Mouse (Mus musculus) megakaryocyte, embryonic 14.5 days (primary cell): ENCODE data around the gene Tmem140.

Source experiments
- FLI1 ChIP-seq: IDR thresholded peaks from 2 replicates; pipeline ENCODE4 v1.6.1; 2012; ENCODE audit warnings: low read length, inconsistent platforms, mixed read lengths
- GATA1 ChIP-seq: IDR thresholded peaks from 3 replicates; pipeline ENCODE4 v1.6.1; 2012; ENCODE audit warnings: mixed read lengths, low read length, inconsistent platforms, borderline replicate concordance

DNA sequence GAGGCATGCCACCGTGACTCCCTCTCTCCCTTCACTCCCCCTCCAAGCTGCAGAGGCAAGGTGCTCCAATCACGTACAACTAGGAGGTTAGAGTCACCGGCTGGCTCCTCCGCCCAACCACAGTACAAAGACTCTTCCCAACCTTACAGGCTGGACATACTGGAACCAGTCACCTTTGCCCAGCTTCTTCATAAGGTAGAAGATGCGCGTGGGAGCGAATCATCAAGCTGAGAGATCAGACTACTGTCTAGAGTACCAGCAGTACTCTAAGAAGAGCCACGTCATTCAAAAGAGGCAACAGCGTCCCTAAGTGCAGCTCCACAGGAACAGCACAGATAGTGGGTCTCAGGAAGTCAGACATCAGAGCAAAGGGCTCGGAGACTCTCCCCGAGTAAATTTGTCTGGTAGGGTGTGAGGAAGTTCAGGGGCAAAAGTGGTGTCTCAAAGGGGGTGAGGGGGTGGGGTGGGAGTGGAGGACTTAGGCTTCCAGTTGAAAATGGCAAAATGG lies 1.3 kb upstream of the Tmem140 start:
- TF ChIP-seq GATA1, result no peak
- TF ChIP-seq FLI1, result no peak
